Mouse (Mus musculus) layer of hippocampus, postnatal 14 days (tissue): ENCODE data around the gene Rarb. TPM values are rescaled to one million over a fixed set of nuclear protein-coding genes. Genes with fewer than 3 reads are reported as not detected.
A peak's percentile ranks its signal among the peaks of the same experiment; 100 is the strongest.

ENCODE experiments used
- DNase-seq, 2 experiments: peaks; one replicate each; pipeline ENCODE4 v3.0.0; 2021 to 2022; ENCODE audit warnings: low spot score in 2 of 2, mixed read lengths in 1 of 2
- total RNA-seq, 2 experiments: library from RNA; stranded (reverse); gene quantifications; 2 replicates each; pipeline ENCODE4 v1.2.3; 2021

The Rarb gene
- total RNA-seq, 2 experiments from 2014 or later, result 8.9 to 11.5 TPM

DNA sequence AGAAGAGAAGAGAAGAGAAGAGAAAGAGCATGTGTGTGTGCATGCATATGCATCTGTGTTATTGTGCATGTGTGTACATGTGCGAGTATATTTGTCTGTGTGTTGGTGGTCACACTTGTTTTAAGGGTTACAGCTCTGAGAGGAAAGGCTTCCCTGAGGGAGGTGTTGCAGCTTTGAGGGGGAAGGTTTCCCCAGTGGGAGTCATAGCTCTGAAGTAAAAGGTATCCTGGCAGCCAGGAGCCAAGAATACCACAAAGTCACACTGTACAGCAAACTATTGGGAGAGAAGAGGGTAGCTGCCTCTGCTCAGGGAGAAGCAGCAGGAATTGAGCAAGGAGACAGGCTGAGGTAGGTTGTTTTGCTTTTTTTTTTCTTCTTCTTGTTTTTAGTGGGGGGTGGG, 81.2 kb downstream of the Rarb start:
- DNase-seq, result no peak

DNA sequence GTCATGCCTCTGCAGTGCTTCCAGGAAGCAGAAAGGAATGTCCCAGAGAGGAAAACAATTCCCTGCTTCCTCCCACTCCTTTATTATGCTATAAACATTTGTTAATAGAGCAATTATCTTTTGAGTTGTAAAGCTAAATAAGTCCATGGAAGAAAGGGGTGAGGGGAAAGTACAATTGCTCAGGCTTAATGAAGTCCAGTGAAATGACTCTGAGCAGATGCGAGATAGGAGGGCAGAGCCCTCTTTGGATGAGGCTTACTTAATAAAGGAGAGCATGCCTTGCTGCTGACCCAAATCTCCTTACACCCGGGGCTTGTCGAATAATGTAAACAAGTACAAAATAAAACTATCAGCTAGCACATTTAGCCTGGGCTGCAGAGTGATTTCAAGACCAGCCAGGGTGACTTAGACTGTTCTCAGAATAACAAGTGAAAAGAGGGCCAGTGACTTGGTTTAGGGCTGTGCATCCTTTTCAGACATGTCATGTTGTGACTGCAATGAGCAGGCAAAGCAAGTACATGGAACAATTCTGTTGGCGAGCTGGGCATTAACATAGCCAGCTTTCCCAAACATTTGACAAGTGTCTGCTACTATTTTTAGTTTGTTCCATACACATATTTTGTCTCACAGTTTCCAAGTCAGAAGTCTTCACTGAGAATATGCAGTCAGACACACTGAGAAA, 83.5 kb downstream of the Rarb start:
- no peak for DNase-seq

- DNase-seq, result no peak
Observed at GRCm38 (mm10) chr14:16733595-16734298, 85.2 kb downstream of the Rarb start.

DNA sequence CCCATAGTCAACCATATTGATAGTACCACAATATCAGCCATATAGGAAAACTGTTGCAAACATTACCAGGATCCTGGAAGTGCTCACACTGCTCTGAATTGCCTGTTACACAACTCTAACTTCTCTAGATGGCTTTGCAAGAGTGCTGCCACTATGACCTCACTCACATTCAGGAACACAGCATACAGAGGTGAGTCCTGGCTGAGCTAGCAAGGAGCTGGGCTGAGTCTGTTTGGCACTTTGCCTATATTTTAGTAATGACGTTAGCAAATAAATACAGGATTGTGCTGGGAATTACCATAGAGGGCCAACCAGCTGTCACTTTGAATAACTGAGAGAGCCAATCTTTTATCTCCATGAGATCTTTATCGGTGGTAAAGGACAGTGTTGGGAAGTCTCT, 86.9 kb downstream of the Rarb start:
- DNase-seq, result no peak

DNA sequence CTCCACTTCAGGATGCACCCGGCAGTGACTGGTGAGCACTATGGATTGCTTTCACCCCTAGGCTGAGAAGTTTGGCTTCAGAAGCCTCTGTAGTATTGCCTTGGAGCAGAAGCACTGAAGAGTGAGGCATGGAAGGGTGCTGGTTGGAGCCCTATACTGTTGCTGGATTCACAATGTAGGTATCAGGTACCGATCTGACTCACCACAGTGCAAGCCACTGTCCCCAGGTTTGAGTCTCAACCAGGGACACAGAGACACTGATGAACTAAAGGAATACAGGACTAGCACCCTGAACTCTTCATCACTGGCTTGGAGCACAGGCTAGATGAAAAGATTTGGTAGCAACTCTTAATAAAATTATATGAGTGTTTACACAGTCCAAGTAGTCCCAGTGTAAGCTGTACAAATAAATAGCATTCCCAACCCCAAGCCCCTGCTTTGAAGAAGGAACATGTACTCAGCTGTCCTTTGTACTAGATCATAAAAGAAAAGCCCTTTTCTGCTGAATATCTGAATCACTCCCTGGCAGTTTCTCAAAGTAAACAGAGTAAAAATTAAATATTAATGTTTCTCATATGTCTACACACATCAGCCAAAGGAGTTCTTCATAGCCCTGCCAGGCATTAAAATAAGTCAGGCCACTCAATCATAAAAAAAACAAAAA, 90.6 kb downstream of the Rarb start:
- no peak for DNase-seq

DNA sequence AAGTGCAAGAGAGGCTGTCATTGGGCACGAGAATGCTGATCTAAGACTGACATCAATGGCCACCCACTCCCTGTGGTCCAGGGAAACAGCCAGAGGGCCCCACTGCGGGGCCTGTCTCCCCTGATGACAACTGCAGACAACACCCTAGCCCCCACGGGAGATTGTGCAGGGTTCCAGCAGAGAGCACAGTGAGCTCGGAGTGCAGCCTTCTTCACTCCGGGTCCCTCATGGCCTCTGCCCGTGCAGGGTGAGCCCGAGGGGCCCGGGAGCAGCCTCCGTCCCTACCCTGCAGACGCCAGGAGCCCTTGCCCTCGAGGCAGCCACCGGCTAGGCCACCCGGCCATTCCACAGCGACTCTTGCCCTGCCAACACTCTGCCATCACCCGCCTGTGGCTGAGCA, 95.0 kb downstream of the Rarb start:
- DNase-seq, result no peak

GRCm38 (mm10) chr14:16717821-16718220, 101.1 kb downstream of the Rarb start:
- no peak for DNase-seq

DNA sequence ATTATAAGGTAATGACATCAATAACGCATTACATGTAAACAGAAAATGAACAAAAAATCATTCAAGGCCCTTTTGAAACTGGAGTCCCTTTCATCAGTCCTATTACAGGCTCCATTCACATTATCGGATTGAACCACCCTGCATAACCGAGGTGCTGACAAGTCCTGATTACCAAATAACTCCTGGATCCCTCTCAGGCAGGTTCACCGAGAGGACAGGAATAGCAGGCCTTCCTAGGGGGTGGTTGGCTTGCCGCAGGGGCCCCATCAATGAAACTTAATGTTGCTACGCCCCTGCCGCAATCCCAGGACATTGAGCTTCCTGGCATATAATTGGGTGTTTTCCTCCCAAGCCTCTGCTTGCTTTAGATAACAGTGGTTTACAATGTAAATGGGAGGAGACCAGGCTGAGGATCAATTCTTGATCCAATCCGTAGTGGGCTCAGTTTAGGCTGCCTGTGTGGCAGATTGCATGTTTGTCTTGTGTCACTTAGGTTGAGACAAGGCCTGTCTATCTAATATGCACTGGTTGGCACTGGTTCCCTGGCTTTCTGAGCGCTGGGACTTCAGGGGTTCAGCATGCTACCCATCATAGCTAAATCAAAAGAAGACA, 104.5 kb downstream of the Rarb start:
- no peak for DNase-seq

GRCm38 (mm10) chr14:16713773-16714172, 105.2 kb downstream of the Rarb start:
- DNase-seq, result no peak

- DNase-seq, result no peak
Observed at GRCm38 (mm10) chr14:16699228-16699627, 119.7 kb downstream of the Rarb start.

GRCm38 (mm10) chr14:16695453-16696120, 123.4 kb downstream of the Rarb start:
- DNase-seq, result peak; percentile 3 to 11

DNA sequence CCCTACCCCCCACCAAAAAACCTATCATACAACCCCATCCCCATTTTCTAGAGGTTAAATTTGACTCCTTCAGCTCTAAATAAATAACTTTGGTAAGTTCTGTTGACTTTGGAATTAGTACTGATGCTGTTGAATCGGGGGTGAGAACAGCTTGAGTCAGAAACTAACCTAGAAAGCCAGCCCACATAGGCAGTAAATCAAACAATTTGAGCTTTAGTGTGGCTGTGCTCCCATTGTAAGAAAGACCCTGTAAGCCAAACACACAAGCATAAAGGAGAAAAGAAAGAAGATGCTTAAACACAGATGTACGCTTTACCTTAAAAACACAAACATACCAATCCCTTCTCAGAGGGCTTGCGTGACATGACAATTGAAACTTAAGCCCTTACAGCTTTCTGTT, 140.6 kb downstream of the Rarb start:
- DNase-seq, result no peak

GRCm38 (mm10) chr14:16677081-16677480, 141.9 kb downstream of the Rarb start:
- DNase-seq, result no peak

- peak in 1 of 2 experiments; percentile 7 for DNase-seq
Observed at GRCm38 (mm10) chr14:16670571-16670970, 148.4 kb downstream of the Rarb start.

DNA sequence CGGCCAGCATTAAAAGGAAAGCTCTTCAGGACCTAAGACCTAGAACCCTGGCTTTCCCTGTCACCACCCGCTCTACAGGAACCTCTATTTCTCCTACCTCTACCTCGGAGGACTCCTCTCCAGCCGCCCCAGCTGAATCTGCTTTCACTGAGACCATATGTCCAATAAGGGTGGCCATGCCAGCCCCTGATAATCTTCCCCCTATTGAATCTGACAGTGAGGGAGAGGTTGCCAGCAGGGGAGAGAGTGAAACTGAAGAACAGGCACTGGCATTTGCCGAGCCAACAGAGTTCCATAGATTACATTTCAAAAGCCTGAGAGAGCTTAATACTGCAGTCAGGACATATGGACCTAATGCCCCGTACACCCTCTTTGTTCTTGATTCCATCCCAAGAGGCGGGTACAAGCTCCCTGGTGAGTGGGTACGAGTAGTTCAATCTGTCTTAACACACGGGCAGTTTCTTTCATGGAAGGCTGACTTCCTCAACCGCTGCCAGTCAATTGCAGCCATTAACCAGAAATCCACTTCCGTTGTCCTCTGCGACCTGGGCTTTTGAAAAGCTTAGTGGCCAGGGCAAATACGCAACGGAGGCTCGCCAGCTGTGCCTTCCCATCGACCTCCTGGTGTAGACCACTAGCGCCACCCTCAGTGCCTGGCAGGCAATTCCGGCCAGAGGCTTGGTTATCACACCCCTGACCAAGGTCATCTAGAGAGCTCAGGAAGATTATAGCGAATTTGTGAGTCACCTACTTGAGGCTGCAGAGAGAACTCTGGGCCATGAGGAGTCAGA, 179.6 kb downstream of the Rarb start:
- DNase-seq, result peak; percentile 3 to 4

DNA sequence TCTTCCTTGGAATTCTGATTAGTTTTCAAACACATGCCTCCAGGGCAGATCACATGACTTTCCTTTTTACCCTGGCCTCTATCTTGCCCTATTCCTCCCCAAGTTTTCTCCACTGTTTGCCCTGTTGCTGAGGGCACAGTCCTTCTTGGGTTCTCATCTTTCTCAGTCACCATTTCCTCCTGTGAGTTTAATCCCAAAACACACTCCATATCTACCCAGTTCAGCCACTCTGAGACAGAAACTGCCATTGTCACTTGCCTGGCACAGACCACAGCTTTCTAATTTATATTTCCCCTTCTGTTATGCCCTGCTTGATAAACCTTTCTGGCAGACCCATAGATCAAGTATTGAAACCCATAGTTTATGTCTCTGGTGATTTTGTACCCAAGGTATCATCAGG, 205.0 kb downstream of the Rarb start:
- no peak for DNase-seq

DNA sequence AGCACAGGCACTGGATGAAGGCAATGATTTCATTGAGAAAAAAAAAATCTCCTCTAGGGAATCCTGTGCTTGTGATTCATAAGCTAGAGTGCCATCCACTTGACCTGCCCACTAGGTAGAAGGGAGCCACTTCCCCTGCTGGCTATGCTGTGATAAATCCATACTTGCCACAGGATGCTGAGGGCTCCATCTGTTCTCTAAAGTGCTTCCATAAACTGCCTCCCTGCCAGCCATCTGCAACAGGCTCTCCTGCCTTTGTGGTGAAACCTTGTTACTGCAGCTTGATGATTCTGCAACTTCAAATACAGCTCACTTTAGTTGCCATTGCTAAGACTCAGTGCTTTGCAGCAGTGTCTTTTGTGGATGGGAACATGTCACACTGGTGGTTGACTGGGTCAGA, 213.5 kb downstream of the Rarb start:
- DNase-seq, result no peak

DNA sequence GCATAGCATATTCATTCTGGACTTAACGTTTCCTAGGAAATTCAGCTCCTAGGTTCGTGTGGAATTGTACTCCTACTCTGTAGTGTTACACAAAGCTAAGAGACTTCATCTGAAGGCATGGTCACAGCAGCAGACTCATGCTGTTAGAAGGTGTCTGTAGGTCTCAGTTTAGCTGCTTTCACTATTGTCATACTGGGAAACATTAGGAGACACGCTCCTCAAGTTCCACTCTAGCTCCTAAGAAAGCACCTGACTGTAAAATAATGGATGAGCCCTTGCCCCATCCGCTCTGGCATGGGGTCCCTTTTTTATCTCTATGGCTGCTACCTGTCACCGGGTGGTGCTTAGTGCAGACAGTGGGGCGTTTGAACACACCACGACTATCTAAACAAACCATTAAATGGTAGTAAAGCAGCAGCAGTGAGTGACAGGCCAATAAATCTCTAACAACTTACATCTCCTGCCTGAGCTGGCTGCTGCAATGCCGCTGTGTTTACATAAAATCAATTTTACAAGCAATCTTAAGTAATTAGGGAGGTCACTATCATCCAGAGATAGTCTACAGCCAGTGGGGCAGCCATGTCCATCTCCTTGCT, 214.4 kb downstream of the Rarb start:
- no peak for DNase-seq

DNA sequence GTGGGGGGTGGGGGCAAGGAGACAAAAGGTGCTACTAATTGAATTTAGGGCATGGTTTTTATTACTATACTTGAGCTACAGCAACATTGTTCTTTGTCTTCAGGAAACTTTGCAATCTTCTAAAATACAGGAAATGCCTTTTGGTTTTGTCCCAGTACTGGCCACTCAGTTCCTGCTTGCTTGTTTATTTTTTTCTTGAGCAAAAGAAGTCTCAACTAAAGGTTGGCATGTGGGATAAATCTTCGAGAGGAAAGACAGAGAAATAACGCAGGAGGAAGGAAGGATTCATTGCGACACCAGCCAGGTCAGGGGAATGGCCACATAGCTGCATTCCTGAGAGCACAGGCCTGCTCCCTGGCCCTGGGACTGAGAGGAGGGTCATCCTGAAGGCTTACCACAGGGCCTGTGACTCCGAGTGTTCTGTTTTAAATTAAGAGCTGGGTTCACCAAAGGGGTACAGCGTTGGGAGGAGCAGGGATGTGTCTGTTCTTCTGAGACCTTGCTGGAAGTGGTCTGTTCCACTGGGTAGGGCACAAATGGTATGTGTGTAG, 215.8 kb downstream of the Rarb start:
- DNase-seq, result no peak

GRCm38 (mm10) chr14:16599224-16599623, 219.7 kb downstream of the Rarb start:
- peak; percentile 31 to 63 for DNase-seq
